Mouse (Mus musculus) liver, adult 2 months (tissue): ENCODE results near the gene Fbrsl1. TPM values are rescaled to one million over a fixed set of nuclear protein-coding genes. Genes with fewer than 3 reads are reported as not detected.
"Not testable (repeated sequence)": the region's sequence is repeated elsewhere in the genome, so short reads cannot be mapped to it uniquely, and the experiment has no call there.

Experiments
- DNase-seq: peaks from one replicate; pipeline ENCODE4 v3.0.0-alpha.2; 2011; ENCODE audit warnings: low read depth, low spot score; ENCODE audit errors: extremely low read depth
- H3K27ac ChIP-seq: fragments of 200-500 bp; replicated peaks from 2 replicates; pipeline ENCODE4 v1.5.1; 2012; ENCODE audit warnings: low read depth, mild to moderate bottlenecking, control low read depth, inconsistent platforms, low read length; ENCODE audit not compliant: insufficient read depth
- H3K27me3 ChIP-seq: fragments of 200-500 bp; 2 replicates; pipeline ENCODE4 v1.6.1; 2012; ENCODE audit warnings: mild to moderate bottlenecking, moderate library complexity, low read length, inconsistent platforms; ENCODE audit not compliant: control insufficient read depth, insufficient read depth
- H3K36me3 ChIP-seq: fragments of 200-500 bp; 2 replicates; pipeline ENCODE4 v1.6.1; 2012; ENCODE audit warnings: low read length, inconsistent platforms; ENCODE audit not compliant: control insufficient read depth, insufficient read depth
- H3K4me1 ChIP-seq: fragments of 200-500 bp; 2 replicates; pipeline ENCODE4 v1.6.1; 2011; ENCODE audit warnings: low read length; ENCODE audit not compliant: control insufficient read depth, insufficient read depth
- H3K4me3 ChIP-seq: fragments of 200-500 bp; 2 replicates; pipeline ENCODE4 v1.5.1; 2011; ENCODE audit warnings: low read depth, mild to moderate bottlenecking, control low read depth, low read length, moderate library complexity; ENCODE audit not compliant: insufficient read depth
- H3K79me2 ChIP-seq: fragments of 200-500 bp; 2 replicates; pipeline ENCODE4 v1.6.1; 2012; ENCODE audit warnings: inconsistent platforms, mild to moderate bottlenecking, low read length, moderate library complexity; ENCODE audit not compliant: control insufficient read depth, insufficient read depth
- H3K9ac ChIP-seq: fragments of 200-500 bp; 2 replicates; pipeline ENCODE4 v1.6.1; 2012; ENCODE audit warnings: low read depth, mild to moderate bottlenecking, control low read depth, inconsistent platforms, low read length
- CTCF ChIP-seq: fragments of 200-500 bp; IDR thresholded peaks from 2 replicates; pipeline ENCODE4 v1.5.1; 2011; ENCODE audit warnings: low read depth, low read length, control low read depth
- POLR2A ChIP-seq: fragments of 200-500 bp; IDR thresholded peaks from 2 replicates; pipeline ENCODE4 v1.6.1; 2011; ENCODE audit warnings: low read length, control low read depth; ENCODE audit not compliant: insufficient read depth; ENCODE audit errors: extremely low read depth
- WGBS: fragments of 180-500 bp; shearing (Covaris S2); methylation state at CpG from one replicate; pipeline ENCODE4 v1.1.7; 2018; 5-methylcytosine and 5-hydroxymethylcytosine counted together
- polyA plus RNA-seq: library from polyadenylated mRNA; depleted of rRNA; stranded (reverse); fragments of >200 nt; gene quantifications from 2 replicates; pipeline ENCODE4 v1.2.3, GENCODE M21; 2012
- total RNA-seq: library from RNA; depleted of rRNA; stranded (reverse); fragments of >200 nt; gene quantifications from 2 replicates; pipeline ENCODE4 v1.2.3, GENCODE M21; 2014

Fbrsl1 gene
- total and polyA plus RNA-seq, 2 experiments = 4.9 to 29.8 TPM

DNA sequence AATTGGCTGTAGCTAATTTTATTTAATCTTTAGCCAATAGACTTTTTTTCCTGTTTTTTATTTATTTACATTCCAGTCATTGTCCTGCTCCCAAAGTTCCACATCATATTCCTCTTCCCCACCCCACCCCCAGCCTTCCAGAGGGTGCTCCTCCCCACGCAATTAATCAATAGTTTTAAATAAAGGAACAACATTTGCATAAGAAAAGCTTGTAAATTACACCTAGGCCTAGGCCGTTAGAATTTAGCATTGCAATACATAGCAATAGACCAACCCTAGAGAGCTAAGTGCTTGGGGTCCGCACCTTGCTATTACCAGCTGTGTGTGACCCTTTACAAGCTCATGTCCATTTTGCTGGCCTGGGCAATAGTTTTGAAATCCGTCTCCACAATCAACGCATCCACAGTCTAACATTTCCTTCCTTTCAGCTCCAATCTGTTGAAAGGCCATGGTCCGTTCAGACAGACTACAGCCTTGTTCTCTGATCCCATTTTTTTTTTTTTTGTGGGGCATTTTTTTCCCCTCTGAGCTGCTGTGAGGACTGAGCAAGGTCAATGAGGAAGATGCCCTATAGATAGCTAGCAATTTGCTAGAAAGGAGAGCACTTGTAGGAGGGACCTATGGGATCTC lies 10.6 kb downstream of the Fbrsl1 start:
- no peak overlapping the region for H3K27ac ChIP-seq
- H3K9ac ChIP-seq = no peak overlapping the region
- peaks cover 60% of the 10 kb centered on the region for H3K79me2 ChIP-seq
- DNase-seq = peak; percentile 54
- no peaks in the 10 kb centered on the region for H3K27me3 ChIP-seq
- no peak overlapping the region for H3K4me3 ChIP-seq
- TF ChIP-seq POLR2A = no peak
- no peak for TF ChIP-seq CTCF
- peaks cover 29% of the 10 kb centered on the region for H3K4me1 ChIP-seq
- 43% methylated on average over 6 of the region's 6 CpGs for WGBS
- no peaks in the 10 kb centered on the region for H3K36me3 ChIP-seq

- not testable (repeated sequence) for H3K27ac ChIP-seq, H3K9ac ChIP-seq, H3K36me3 ChIP-seq, H3K27me3 ChIP-seq, H3K4me3 ChIP-seq, DNase-seq
- Histone ChIP-seq H3K4me1 (peaks cover 27% of the 10 kb centered on the region), H3K79me2 (peaks cover 45% of the 10 kb centered on the region)
- 77% methylated on average over 5 of the region's 5 CpGs for WGBS
Measured at GRCm38 (mm10) chr5:110436166-110436565, 12.1 kb downstream of the Fbrsl1 start.

- Histone ChIP-seq H3K27me3 (no peaks in the 10 kb centered on the region), H3K27ac (no peak overlapping the region), H3K4me1 (peaks cover 16% of the 10 kb centered on the region), H3K36me3 (no peaks in the 10 kb centered on the region), H3K79me2 (peaks cover 36% of the 10 kb centered on the region; the same call in 1 of the 2 replicates), H3K9ac (no peak overlapping the region), H3K4me3 (no peak overlapping the region)
- DNase-seq = no peak
- 0 out of 2 replicates have a peak, but pooled peaks have one; percentile 23 for TF ChIP-seq CTCF
- TF ChIP-seq POLR2A = no peak
Measured at GRCm38 (mm10) chr5:110434816-110435215, 13.5 kb downstream of the Fbrsl1 start.

DNA sequence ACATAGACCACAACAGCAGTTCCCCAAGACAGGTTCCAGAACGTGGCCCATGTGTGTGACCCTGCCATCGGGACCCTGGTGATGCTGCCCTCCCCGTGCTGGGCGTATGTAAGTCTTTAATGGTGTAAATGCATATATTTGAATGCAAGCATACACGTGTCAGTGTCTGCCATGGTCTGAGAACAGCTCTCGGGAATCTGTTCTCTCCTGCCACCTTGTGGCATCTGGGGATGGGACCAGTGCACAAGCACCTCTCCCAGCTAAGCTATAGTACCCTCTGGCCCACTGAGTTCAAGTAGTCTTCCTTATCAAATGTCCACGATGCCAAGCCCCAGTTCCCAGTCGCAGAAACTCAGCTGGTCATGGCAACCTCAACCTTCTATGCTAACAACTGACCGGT lies 19.3 kb downstream of the Fbrsl1 start:
- H3K27ac ChIP-seq = no peak overlapping the region
- WGBS = 67% methylated on average over 9 of the region's 9 CpGs
- no peak overlapping the region for H3K4me3 ChIP-seq
- no peak for DNase-seq
- H3K4me1 ChIP-seq = no peaks in the 10 kb centered on the region
- TF ChIP-seq CTCF (peak; percentile 72), POLR2A (no peak)
- H3K9ac ChIP-seq = no peak overlapping the region
- H3K27me3 ChIP-seq = no peaks in the 10 kb centered on the region
- H3K36me3 ChIP-seq = no peaks in the 10 kb centered on the region
- H3K79me2 ChIP-seq = peaks cover 11% of the 10 kb centered on the region; the same call in 1 of the 2 replicates

GRCm38 (mm10) chr5:110428290-110428689 lies 20.0 kb downstream of the Fbrsl1 start:
- no peaks in the 10 kb centered on the region for H3K36me3 ChIP-seq
- no peaks in the 10 kb centered on the region for H3K4me1 ChIP-seq
- no peaks in the 10 kb centered on the region for H3K27me3 ChIP-seq
- no peak overlapping the region for H3K9ac ChIP-seq
- peaks cover 12% of the 10 kb centered on the region; the same call in 1 of the 2 replicates for H3K79me2 ChIP-seq
- no peak overlapping the region for H3K27ac ChIP-seq
- WGBS = 95% methylated on average over 3 of the region's 3 CpGs
- no peak overlapping the region for H3K4me3 ChIP-seq
- TF ChIP-seq CTCF = no peak
- no peak for TF ChIP-seq POLR2A
- no peak for DNase-seq

DNA sequence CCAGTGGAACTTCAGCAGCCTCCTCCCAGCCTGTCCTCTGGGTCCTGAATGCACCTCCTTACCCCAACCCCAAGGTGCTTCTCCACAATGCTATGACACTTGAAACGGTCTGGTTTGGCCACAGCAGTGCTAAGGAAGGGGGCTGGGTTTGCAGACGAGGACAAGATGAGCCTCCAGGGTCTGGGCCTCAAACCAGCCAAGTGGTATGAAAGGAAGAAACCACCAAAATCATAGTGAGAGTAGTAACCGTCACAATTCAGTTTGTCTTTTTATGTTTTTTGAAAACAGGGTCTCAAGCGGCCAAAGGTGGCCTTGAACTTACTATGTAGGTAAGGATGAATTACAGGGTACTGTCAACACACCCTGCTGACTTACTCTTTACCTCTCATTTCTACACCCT lies 23.1 kb downstream of the Fbrsl1 start:
- no peak for TF ChIP-seq POLR2A
- no peak for TF ChIP-seq CTCF
- H3K27ac ChIP-seq = no peak overlapping the region
- H3K36me3 ChIP-seq = no peaks in the 10 kb centered on the region
- DNase-seq = no peak
- H3K79me2 ChIP-seq = peaks cover 13% of the 10 kb centered on the region
- H3K4me3 ChIP-seq = no peak overlapping the region
- no peaks in the 10 kb centered on the region for H3K27me3 ChIP-seq
- no peak overlapping the region for H3K9ac ChIP-seq
- 92% methylated on average over 4 of the region's 4 CpGs for WGBS
- no peaks in the 10 kb centered on the region for H3K4me1 ChIP-seq
